Mouse (Mus musculus) T-cell, adult 66 days (primary cell): ENCODE results near the gene Ralbp1. TPM values are rescaled to one million over a fixed set of nuclear protein-coding genes. Genes with fewer than 3 reads are reported as not detected.

ENCODE experiments used
- total RNA-seq, 2 experiments: library from RNA; stranded (reverse); gene quantifications; 3 replicates in 1 of 2; 4 replicates in 1 of 2; pipeline ENCODE4 v1.2.4; 2023

Ralbp1 gene
- total RNA-seq = 10 to 100 TPM; 54.4 to 61.1 TPM

GRCm38 (mm10) chr17:65885697-65886529, at the start of gene Ralbp1:
Ralbp1 (minus strand) TSS chr17:65885798.

Other genes with a start within 250 kb of the Ralbp1 start
- gene Txndc2, start 243.6 kb downstream of the Ralbp1 start, total RNA-seq = not detected
- 1 to 10 TPM; 1.6 to 1.8 TPM for gene Rab31, start 113.0 kb downstream of the Ralbp1 start, total RNA-seq
- gene Ppp4r1, start 103.2 kb downstream of the Ralbp1 start, total RNA-seq = 10 to 100 TPM; 70.4 to 73.0 TPM
- gene Twsg1, start 65.4 kb upstream of the Ralbp1 start, total RNA-seq = 10 to 100 TPM; 15.6 to 22.3 TPM
- 10 to 100 TPM; 74.3 to 75.0 TPM for gene Ankrd12, start 191.3 kb upstream of the Ralbp1 start, total RNA-seq
- 10 to 100 TPM; 81.6 to 84.7 TPM for gene Ndufv2, start 215.8 kb upstream of the Ralbp1 start, total RNA-seq
- gene Washc1, start 225.7 kb upstream of the Ralbp1 start, total RNA-seq = 10 to 100 TPM; 54.4 to 59.6 TPM
- gene Ddx11, start 237.7 kb upstream of the Ralbp1 start, total RNA-seq = 10 to 100 TPM; 30.7 to 34.0 TPM